Mouse (Mus musculus): ENCODE measurements around the gene Gm11213.

Gm11213 gene

DNA sequence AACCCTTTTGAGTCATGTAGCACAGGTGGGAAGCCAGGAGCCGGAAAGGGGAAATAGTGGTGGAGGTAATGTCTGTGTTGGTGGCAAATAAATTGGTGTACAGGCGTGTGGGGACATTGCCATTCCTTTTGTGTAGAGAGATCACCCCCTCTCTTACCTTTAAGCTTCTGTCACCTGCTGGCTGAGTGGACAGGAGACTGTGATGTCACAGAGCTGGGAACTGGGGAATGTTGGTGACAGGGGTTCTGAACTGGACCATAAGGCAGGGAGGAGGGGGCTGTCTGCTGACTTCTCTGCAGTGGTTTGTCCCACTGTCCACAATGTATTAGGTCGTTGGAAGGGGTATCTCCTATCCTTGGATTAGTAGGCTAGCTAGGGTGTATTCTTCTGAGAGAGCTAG lies at the start of gene Gm11213:
TSS of gene Gm11213 (minus strand) at position 317 of the 400 bp plus-strand sequence.
- no peak for DNase-seq (ENCODE audit: low read depth, low spot score)

GRCm38 (mm10) chr4:63654381-63654780 lies 49.3 kb upstream of the Gm11213 start:
- DNase-seq (ENCODE audit: low read depth, low spot score): no peak

- no peak for DNase-seq (ENCODE audit: low read depth, low spot score)
Observed at GRCm38 (mm10) chr4:63643956-63644726, 39.1 kb upstream of the Gm11213 start.

DNA sequence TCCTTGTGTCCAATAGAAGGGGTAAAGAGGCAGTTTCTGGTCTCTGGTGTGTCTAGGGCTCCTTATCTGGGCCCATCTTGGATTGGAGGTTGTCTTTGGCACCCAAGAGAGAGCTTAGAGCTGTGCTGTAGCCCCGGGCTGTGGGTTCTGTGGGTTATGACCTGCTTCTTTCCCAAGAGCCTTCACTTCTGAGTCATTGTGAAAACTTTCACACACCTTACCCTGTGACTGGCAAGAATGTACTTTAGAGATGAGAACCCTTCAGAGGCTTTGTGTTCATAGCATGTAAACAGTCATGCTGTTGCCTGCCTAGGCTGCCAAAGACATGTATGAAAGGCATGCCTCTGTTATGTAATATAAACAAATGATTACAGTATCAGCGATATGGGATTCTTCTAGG lies 34.8 kb upstream of the Gm11213 start:
- DNase-seq (ENCODE audit: low read depth, low spot score): no peak

- no peak for DNase-seq (ENCODE audit: low read depth, low spot score)
Observed at GRCm38 (mm10) chr4:63638603-63639002, 33.5 kb upstream of the Gm11213 start.

DNA sequence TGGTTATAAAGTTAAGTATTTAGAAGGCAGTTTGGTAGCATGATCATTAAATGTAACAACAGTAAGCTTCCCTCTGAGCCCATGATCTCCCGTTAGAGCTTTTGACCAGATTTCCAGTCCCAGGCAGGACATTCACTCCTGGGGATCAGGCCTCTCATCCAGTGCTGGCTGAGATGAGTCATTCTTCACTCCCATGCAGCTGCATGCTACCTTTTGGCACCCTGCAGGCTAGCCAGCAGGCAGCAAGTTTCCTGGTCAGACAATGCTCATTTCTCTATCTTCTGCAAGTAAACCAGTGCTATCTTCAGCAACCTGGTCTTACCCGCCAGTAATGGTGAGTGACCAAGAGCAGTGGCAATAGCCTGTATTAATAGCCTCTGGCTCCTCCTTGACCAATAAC lies 28.1 kb upstream of the Gm11213 start:
- no peak for DNase-seq (ENCODE audit: low read depth, low spot score)

- no peak for DNase-seq (ENCODE audit: low read depth, low spot score)
Observed at GRCm38 (mm10) chr4:63627111-63627510, 22.1 kb upstream of the Gm11213 start.

- DNase-seq (ENCODE audit: low read depth, low spot score): no peak
Observed at GRCm38 (mm10) chr4:63625563-63626080, 20.6 kb upstream of the Gm11213 start.

GRCm38 (mm10) chr4:63622378-63622835 lies 17.3 kb upstream of the Gm11213 start, which contains the start of gene Tex48:
Tex48 (minus strand) TSS chr4:63622428.
- no peak for DNase-seq (ENCODE audit: low read depth, low spot score)

DNA sequence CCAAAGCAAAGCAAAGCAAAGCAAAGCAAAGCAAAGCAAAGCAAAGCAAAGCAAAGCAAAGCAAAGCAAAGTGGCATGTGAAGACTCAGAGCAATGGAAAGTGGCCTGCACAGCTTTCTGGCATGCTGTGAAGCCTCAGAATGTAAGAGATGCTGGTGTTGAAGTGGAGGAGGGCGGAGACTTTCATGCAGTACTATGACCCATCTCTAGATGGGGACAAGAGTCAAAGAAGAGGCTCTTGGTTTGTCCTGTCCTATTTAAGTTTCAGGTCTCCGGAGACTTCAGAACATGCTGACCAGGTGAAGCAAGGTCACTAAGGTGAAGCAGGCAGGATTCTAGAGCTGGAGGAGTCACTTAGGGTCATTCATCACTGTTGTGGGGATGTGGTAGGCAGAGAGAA lies 16.8 kb upstream of the Gm11213 start:
- DNase-seq (ENCODE audit: low read depth, low spot score): no peak

- DNase-seq (ENCODE audit: low read depth, low spot score): no peak
Observed at GRCm38 (mm10) chr4:63608391-63608790, 3.3 kb upstream of the Gm11213 start.

DNA sequence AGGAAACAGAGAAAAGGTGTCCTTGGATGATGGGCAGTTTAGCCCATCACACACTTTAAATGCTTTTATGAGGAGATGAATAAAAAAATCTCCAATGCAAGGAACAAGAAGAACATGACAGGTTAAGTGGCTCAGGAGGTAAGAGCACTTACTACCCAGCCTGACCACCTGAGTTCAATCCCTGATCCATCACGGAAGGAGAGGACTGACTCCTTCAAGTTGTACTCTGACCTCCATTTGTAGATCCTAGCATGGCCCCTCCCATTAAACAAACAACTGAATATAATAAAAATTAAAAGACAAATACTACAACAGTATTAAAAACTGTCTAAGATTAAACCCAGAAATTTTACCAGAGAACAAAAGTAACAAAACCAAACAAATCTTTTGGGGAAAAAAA lies 907 bp upstream of the Gm11213 start:
- no peak for DNase-seq (ENCODE audit: low read depth, low spot score)

GRCm38 (mm10) chr4:63605545-63605944 lies 484 bp upstream of the Gm11213 start:
- DNase-seq (ENCODE audit: low read depth, low spot score): no peak

- DNase-seq (ENCODE audit: low read depth, low spot score): no peak
Observed at GRCm38 (mm10) chr4:63601263-63601662, 3.8 kb downstream of the Gm11213 start.

GRCm38 (mm10) chr4:63600786-63601185 lies 4.3 kb downstream of the Gm11213 start:
- no peak for DNase-seq (ENCODE audit: low read depth, low spot score)

DNA sequence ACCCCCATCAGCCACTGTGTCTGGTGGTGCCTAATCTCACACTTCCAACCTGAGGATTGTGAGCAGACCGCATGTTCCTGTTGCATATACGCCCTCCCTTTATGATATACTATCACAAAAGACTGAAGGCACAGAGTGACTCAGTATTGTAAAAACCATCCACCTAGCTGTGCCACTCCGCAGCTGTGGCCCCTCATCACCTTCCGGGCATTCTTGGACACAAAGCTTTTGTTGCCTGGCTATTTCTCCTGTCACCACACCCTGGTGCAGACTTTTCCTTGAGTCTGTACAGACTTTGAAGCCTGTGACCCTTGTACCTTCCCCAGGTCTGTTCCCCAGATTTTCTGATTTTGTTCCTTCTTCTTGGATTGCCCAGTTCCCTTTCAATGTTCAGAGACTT lies 9.1 kb downstream of the Gm11213 start:
- no peak for DNase-seq (ENCODE audit: low read depth, low spot score)

DNA sequence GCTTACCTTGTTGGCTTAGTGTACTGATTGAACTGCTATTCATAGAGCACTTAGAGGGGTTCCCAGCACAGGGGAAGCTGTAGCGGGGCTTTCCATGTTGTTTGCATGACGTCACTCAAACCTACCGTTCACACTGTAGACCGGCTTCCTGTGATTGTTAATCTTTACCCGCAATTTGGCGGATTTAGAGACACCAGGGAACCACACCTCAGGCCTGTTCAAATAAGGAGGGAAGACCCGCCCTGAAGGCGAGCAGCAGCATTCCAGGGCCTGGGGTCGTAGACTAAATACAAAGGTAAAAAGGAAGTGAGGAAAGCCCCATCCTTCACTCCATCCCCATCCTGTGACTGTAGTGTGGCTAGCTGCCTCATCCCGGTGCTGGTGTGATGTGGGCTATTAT lies 9.8 kb downstream of the Gm11213 start:
- DNase-seq (ENCODE audit: low read depth, low spot score): no peak

GRCm38 (mm10) chr4:63594459-63595110 lies 10.5 kb downstream of the Gm11213 start:
- DNase-seq (ENCODE audit: low read depth, low spot score): no peak

DNA sequence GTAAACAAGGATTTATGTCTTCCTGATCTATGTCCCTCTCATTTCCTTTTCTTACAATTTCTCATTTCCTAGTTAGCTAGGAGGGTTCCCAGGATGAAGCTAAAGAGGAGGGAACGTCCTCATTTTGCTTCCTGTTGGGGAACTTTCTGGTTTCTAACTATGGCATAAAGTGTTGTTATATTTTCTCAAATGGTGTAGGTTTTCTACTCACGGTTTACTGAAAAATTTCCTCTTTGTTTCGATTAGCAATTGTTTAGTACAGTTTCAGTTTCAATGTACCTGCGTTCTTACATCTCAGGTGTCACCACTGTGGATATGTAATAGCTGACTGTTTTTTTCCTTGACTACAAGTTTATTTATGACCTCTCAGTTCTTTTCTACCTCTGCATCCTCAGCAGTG lies 14.5 kb downstream of the Gm11213 start:
- DNase-seq (ENCODE audit: low read depth, low spot score): no peak

DNA sequence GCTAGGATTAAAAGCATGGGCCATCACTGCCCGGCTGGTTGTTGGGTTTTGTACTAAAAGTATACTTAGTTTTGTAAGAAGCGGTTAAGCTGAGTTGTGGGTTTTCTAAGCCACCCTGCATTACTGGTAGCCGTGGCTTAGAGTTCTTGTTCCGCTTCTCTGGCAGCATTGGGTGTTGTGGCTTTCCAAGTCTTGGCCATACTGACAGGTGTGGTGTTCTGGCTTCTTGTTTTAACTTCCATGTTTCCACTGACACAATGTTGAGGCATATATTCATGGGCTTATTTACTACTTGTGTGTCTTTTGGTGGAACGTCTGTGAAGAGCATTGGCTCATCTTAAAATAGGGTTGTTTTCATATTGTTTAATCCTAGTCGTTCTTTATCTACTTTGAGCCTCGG lies 15.1 kb downstream of the Gm11213 start:
- no peak for DNase-seq (ENCODE audit: low read depth, low spot score)

GRCm38 (mm10) chr4:63586240-63586639 lies 18.8 kb downstream of the Gm11213 start:
- DNase-seq (ENCODE audit: low read depth, low spot score): no peak

DNA sequence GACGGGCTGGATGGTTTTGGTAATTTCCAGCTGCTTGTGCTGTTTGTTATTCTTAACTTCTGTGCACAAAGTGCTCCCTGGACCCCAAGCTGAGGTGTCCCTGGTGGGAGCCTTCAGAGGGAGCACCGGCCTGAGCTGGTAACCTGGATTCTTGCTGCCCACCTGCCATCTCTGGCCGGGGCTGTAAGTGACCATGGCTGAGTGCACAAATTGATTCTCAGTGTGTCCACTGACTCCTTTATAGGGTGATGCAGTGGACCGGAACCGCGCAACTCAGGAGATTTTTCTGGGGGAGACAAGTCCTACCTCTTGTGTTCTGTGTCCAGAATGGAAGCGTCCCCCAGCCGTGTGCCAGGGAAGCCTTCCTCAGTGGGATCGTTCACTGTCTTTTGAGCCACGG lies 19.8 kb downstream of the Gm11213 start:
- no peak for DNase-seq (ENCODE audit: low read depth, low spot score)

- no peak for DNase-seq (ENCODE audit: low read depth, low spot score)
Observed at GRCm38 (mm10) chr4:63582580-63582979, 22.5 kb downstream of the Gm11213 start.

Data from retina, adult 2 months (tissue).